Mouse (Mus musculus) monocyte, adult 5-6 weeks (primary cell): ENCODE measurements around the gene Zdhhc23. TPM values are rescaled to one million over a fixed set of nuclear protein-coding genes. Genes with fewer than 3 reads are reported as not detected.

Source experiments
- ATAC-seq: fragments of 153-309, 156-312 bp; replicated peaks from 2 replicates; pipeline ENCODE4 v1.8.0; 2017; ENCODE audit warnings: mild to moderate bottlenecking; ENCODE audit not compliant: low TSS enrichment, insufficient number of reproducible peaks, severe bottlenecking, poor library complexity, low FRiP score
- total RNA-seq: library from RNA; stranded (forward); fragments of 200-1000, 200-491, 200-594 nt; gene quantifications from 3 replicates; pipeline ENCODE4 v1.2.3, GENCODE M21; 2017

The Zdhhc23 gene
- total RNA-seq, 1 experiment from 2014 or later = 0.95 TPM

DNA sequence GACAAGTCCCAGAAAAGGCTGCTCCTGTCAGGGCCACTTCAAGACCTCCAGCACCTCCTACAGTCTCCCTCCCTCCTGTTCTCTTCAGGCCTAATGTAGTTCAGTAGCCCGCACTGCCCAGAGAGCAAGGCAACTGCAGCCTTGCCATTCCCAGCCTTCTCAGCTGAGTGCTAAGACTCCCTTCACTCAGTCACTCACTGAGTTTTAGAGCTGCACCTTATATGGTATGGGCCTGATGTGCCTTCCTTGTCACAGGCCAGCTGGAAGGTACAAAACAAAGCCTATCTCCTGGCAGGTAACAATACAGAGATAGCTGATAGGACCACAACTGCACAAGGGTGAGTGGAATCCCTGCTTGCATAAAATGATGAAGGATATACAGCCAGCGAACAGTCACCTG lies 7.2 kb downstream of the Zdhhc23 start:
- no peak for ATAC-seq

GRCm38 (mm10) chr16:43971741-43972140 lies 7.8 kb downstream of the Zdhhc23 start:
- no peak for ATAC-seq

GRCm38 (mm10) chr16:43971189-43971588 lies 8.4 kb downstream of the Zdhhc23 start:
- no peak for ATAC-seq

GRCm38 (mm10) chr16:43970426-43970825 lies 9.2 kb downstream of the Zdhhc23 start:
- ATAC-seq = no peak

DNA sequence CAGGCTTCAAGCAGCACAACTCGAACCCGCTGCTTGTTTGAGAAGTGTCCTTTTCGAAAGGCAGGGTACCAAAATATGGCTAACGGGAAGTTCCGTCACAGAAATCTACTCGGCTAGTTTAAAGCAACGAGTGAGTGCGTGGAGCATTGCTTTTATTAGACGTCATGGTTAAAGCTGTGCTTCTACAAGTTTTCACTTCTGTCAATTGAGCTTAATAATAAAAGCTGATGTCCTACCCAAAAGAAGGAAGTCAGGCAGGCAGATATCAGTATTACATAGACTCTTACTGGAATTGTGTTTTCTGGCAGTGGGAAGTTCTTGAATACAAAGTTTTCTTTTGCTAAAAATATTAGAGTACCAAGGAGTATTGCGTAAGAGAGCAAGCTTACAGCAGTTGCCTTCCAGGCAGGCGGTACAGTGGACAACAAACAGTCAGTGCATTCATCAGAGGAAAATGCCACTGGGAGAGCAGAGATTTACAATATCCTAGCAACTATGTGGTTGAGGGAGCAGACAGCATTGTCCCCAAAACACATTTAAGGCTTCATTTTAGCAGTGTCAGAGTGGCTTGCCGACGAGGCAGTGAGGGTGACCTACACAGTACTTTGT lies 13.7 kb downstream of the Zdhhc23 start:
- peak; percentile 41; the same call in 1 of the 2 replicates for ATAC-seq

- no peak for ATAC-seq
Measured at GRCm38 (mm10) chr16:43963780-43964179, 15.8 kb downstream of the Zdhhc23 start.

GRCm38 (mm10) chr16:43963291-43963690 lies 16.3 kb downstream of the Zdhhc23 start:
- ATAC-seq = no peak

DNA sequence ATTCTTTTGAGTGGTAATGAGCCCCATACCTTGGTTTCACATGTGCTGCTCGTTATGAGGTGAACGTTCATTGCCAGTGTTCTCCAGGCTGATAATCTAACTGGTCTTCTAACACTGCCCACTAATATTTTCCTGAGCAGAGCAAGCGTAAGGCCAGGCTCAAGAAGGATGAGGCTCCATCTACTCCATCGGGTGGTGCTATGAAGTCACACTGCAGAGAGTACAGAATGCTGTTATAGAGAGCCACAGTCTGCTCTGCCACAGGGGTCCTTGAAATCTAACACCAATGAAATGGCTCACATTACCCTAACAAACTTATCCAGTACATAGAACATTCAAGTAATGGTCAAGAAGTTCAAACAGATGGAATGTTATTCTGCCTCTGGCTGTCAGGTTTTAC lies 21.6 kb downstream of the Zdhhc23 start:
- no peak for ATAC-seq

- ATAC-seq = no peak
Measured at GRCm38 (mm10) chr16:43954913-43955312, 24.7 kb downstream of the Zdhhc23 start.

DNA sequence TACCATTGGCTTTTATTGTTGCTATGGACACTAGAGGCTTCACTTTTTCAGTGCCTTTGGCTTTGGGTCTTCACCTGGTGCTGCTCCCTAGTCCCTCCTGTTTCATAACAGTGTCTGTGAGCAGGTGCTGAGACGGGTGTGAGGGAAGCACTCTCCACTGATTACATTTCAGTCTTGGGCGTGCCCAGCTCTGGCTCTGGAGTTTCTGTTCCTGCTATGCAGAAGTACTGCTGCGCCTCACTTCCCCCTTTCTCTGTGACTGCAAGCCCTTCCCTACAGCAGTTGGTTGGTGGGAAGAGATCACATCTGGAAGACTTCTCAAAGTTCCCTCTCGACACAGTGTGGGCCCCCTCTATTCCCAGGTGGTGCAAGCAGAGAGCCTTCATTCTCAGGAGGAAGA lies 28.0 kb downstream of the Zdhhc23 start:
- ATAC-seq = peak; percentile 97

DNA sequence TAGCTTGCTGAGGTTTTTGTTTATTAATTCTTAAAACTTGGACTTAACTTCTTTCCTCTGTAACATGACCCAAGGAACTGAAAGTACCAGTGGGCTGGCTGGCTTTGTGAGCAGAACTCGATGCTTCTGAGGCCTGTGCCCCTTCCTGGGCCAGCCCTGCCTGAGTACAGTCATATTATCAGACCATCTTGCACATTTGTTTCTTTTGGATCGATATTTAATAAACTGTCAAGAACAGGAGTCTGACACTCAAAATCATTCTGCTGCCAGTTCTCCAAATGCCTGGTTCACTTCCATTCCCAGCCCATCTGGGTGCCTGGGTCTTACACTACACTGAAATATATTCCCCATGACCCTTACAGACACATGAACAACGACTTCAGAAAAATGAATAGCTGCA lies 33.7 kb downstream of the Zdhhc23 start:
- no peak for ATAC-seq

- no peak for ATAC-seq
Measured at GRCm38 (mm10) chr16:43945351-43945750, 34.2 kb downstream of the Zdhhc23 start.

DNA sequence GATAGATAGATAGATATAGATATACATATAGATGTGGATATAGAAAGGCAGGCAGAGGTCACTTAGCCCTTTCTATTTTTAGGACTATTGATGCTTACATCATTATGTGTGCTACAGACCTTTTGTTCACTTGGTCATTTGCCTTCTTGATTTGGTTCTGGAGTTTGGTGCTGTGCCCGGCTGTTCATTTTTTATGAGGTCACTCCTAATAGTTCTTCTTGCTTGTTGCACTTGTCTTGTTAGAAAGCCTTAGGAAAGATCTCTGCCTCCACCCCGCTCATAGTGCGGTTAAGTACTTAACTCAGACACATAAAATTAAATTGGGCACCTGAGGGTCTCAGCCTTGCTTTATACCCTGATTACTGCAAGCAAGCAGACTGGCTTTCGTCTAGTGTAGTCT lies 38.7 kb downstream of the Zdhhc23 start:
- ATAC-seq = no peak

GRCm38 (mm10) chr16:43935892-43936291 lies 43.7 kb downstream of the Zdhhc23 start:
- ATAC-seq = no peak

DNA sequence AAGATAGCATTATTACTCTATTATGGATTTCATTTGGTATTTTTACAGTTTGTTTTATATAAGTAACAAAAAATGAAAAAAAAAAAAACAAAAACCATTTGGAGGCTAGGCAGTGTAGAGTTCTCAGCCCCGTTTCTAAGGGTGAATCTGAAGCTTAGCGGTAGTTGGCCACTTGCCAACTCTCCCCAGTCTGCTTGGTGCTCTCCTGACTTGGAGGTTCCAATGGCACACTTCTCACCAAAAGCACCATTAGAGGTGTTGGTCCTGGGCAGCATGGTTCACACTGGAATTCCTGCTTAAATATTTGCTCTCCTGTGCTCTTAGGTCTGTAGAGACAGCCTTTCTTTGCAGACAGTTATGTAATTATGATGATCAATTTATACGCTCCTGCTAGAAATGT lies 44.2 kb downstream of the Zdhhc23 start:
- no peak for ATAC-seq

DNA sequence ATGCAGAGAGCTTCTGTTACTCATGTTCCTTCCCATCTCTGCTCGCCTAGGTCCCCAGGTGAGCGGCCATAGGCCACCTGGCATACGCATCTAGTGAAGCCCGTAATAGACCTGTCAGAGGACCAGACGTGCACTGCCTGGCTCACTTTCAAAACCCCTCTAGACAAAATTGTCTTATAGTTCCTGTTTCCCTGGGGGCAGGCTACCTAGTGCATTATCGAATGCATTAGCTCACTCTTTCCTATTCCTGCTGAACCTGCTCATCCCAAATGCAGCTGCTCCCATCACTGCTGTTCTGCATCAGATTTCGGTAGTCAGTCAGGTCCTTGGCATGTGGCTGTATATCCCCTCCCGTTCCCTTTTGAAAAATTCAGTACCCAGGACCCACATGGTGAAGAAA lies 44.7 kb downstream of the Zdhhc23 start:
- ATAC-seq = no peak

GRCm38 (mm10) chr16:43933041-43933440 lies 46.5 kb downstream of the Zdhhc23 start:
- no peak for ATAC-seq

DNA sequence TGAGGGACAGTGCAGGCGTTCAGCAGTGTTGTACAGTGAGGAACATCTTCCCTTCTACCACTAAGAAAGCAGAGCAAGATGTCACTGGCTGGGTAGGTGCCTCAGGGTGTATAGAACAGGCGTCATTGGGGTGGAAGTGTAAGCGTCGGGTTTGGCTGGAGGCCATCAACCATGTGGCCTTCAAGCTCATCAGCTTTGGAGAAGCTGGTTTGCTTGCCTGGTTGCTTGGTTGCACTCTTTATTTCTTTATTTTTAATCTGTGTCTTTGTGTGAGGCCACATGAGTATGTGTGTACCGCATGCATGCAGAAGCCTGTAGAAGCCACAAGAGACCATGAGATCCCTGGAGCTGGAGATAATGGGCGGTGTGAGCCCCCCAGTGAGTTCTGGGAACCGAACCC lies 47.3 kb downstream of the Zdhhc23 start:
- no peak for ATAC-seq

DNA sequence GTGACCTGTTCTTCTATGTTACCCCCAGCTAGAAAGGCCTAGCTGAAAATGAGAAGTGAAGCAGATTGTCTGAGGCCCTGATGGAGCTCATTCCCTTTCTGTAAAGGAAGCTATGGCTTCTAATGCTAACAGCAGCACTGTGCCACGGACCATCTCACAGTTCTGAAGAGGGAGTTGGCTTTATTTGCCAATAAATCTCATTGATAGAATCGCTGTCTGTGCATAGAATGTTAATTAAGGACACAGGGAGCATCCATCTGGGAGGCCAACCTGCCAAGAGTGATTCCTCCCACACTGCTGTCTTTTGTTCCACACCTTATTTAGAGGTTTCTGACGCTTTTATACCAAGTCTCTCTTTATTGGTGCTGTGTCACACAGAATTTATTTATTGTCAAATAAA lies 48.1 kb downstream of the Zdhhc23 start:
- ATAC-seq = no peak

DNA sequence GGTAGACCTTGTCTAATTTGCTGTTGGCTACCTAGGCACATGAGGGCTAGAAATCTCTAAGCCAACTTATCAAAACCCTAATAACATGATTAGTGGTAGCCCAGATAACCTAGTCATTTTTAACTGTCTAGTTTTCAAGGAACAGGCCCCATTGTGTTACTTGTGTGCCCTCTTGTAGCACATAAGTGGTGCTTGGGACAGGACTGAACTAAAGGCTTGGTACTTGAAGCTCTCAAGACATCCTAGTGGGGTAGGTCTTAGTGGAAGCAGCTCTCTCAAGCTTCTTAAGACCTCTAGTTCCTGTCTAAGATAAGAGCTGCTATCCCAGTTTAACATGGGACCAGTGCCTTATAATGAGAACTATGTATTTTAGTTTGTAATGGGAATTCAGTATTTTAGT lies 49.0 kb downstream of the Zdhhc23 start:
- no peak for ATAC-seq

GRCm38 (mm10) chr16:43926341-43926859 lies 53.2 kb downstream of the Zdhhc23 start, which contains the start of gene Qtrt2:
Qtrt2 (minus strand) TSS chr16:43926809.
- no peak for ATAC-seq
